Mouse (Mus musculus): ENCODE results near the gene Olfr714. TPM values are rescaled to one million over a fixed set of nuclear protein-coding genes. Genes with fewer than 3 reads are reported as not detected.

Olfr714 gene
- polyA plus RNA-seq (2012; fragmentation: generic; extraction: Trizol) = not detected

- Histone ChIP-seq H3K79me2 (ENCODE audit: control insufficient read depth, insufficient read depth) (no peaks in the 10 kb centered on the region), H3K27me3 (ENCODE audit: control insufficient read depth, insufficient read depth, insufficient read length) (no peaks in the 10 kb centered on the region), H3ac (ENCODE audit: control insufficient read depth, insufficient read length) (no peak within 1 kb of the TSS), H3K36me3 (ENCODE audit: control insufficient read depth, insufficient read depth) (no peaks in the 10 kb centered on the region), H3K4me3 (no peak within 1 kb of the TSS), H3K4me2 (ENCODE audit: low read depth) (no peak within 1 kb of the TSS)
- no peak for TF ChIP-seq TCF12 (IDR thresholded peaks at IDR 0.05; ENCODE audit: insufficient read depth, poor library complexity, severe bottlenecking)
- no peak for TF ChIP-seq E2F4 (IDR thresholded peaks at IDR 0.05; ENCODE audit: insufficient read depth)
- no peak for TF ChIP-seq POLR2AphosphoS2 (IDR thresholded peaks at IDR 0.05; ENCODE audit: insufficient read length, low read depth)
Observed at GRCm38 (mm10) chr7:107070681-107071080, at the start of gene Olfr714. Gene Olfr714 (plus strand): TSS chr7:107070981.

- no peaks in the 10 kb centered on the region for H3K27me3 ChIP-seq (ENCODE audit: control insufficient read depth, insufficient read depth, insufficient read length)
- no peaks in the 10 kb centered on the region for H3K36me3 ChIP-seq (ENCODE audit: control insufficient read depth, insufficient read depth)
- no peak for TF ChIP-seq REST (IDR thresholded peaks at IDR 0.05; ENCODE audit: insufficient read depth, insufficient read length)
- TF ChIP-seq TCF3 (IDR thresholded peaks at IDR 0.05; ENCODE audit: insufficient read length, low read depth) = no peak
- no peak for TF ChIP-seq POLR2A (IDR thresholded peaks at IDR 0.05; ENCODE audit: insufficient read length, low read depth)
- H3K79me2 ChIP-seq (ENCODE audit: control insufficient read depth, insufficient read depth) = no peaks in the 10 kb centered on the region
- H3ac ChIP-seq (ENCODE audit: control insufficient read depth, insufficient read length) = no peak within 1 kb of the TSS
- H3K4me2 ChIP-seq (ENCODE audit: low read depth) = no peak within 1 kb of the TSS
- no peak within 1 kb of the TSS for H3K4me3 ChIP-seq
Observed at GRCm38 (mm10) chr7:107030874-107031273, 39.9 kb upstream of the Olfr714 start, which contains the start of gene Olfr713. Gene Olfr713 (plus strand): TSS chr7:107031174.

GRCm38 (mm10) chr7:107039934-107040563, 30.7 kb upstream of the Olfr714 start:
- no peak overlapping the region for H3K4me3 ChIP-seq
- H3K4me2 ChIP-seq (ENCODE audit: low read depth) = no peak overlapping the region
- no peaks in the 10 kb centered on the region for H3K27me3 ChIP-seq (ENCODE audit: control insufficient read depth, insufficient read depth, insufficient read length)
- H3ac ChIP-seq (ENCODE audit: control insufficient read depth, insufficient read length) = no peak overlapping the region
- TF ChIP-seq MAX (IDR thresholded peaks at IDR 0.05; ENCODE audit: low read depth) = no peak
- no peak for TF ChIP-seq POLR2AphosphoS2 (IDR thresholded peaks at IDR 0.05; ENCODE audit: insufficient read length, low read depth)
- TF ChIP-seq E2F4 (IDR thresholded peaks at IDR 0.05; ENCODE audit: insufficient read depth) = no peak
- no peak for TF ChIP-seq SRF (IDR thresholded peaks at IDR 0.05; ENCODE audit: control insufficient read depth, insufficient read length, low read depth)
- no peak for TF ChIP-seq CEBPB (IDR thresholded peaks at IDR 0.05; ENCODE audit: insufficient read depth, poor library complexity, severe bottlenecking)
- TF ChIP-seq USF1 (IDR thresholded peaks at IDR 0.05; ENCODE audit: low read depth) = no peak
- no peak for TF ChIP-seq MYOG (IDR thresholded peaks at IDR 0.05; ENCODE audit: control insufficient read depth in 1 of 3, insufficient read depth in 1 of 3, insufficient read length in 2 of 3, low read depth in 2 of 3)
- TF ChIP-seq POLR2A (IDR thresholded peaks at IDR 0.05; ENCODE audit: insufficient read length, low read depth) = no peak
- TF ChIP-seq TCF12 (IDR thresholded peaks at IDR 0.05; ENCODE audit: insufficient read depth, poor library complexity, severe bottlenecking) = no peak
- no peak for TF ChIP-seq TCF3 (IDR thresholded peaks at IDR 0.05; ENCODE audit: insufficient read length, low read depth)
- TF ChIP-seq REST (IDR thresholded peaks at IDR 0.05; ENCODE audit: insufficient read depth, insufficient read length) = no peak
- TF ChIP-seq MYOD1 (IDR thresholded peaks at IDR 0.05; ENCODE audit: control insufficient read depth in 1 of 3, insufficient read length in 2 of 3, low read depth in 2 of 3) = no peak
- H3K79me2 ChIP-seq (ENCODE audit: control insufficient read depth, insufficient read depth) = no peaks in the 10 kb centered on the region
- no peaks in the 10 kb centered on the region for H3K36me3 ChIP-seq (ENCODE audit: control insufficient read depth, insufficient read depth)

- Histone ChIP-seq H3K79me2 (ENCODE audit: control insufficient read depth, insufficient read depth) (no peaks in the 10 kb centered on the region), H3K36me3 (ENCODE audit: control insufficient read depth, insufficient read depth) (no peaks in the 10 kb centered on the region), H3ac (ENCODE audit: control insufficient read depth, insufficient read length) (no peak overlapping the region), H3K4me2 (ENCODE audit: low read depth) (no peak overlapping the region), H3K4me3 (no peak overlapping the region), H3K27me3 (ENCODE audit: control insufficient read depth, insufficient read depth, insufficient read length) (no peaks in the 10 kb centered on the region)
- TF ChIP-seq USF1 (IDR thresholded peaks at IDR 0.05; ENCODE audit: low read depth) (no peak), POLR2AphosphoS2 (IDR thresholded peaks at IDR 0.05; ENCODE audit: insufficient read length, low read depth) (no peak), TCF3 (IDR thresholded peaks at IDR 0.05; ENCODE audit: insufficient read length, low read depth) (no peak), MYOG (IDR thresholded peaks at IDR 0.05; ENCODE audit: control insufficient read depth in 1 of 3, insufficient read depth in 1 of 3, insufficient read length in 2 of 3, low read depth in 2 of 3) (no peak), MYOD1 (IDR thresholded peaks at IDR 0.05; ENCODE audit: control insufficient read depth in 1 of 3, insufficient read length in 2 of 3, low read depth in 2 of 3) (no peak), TCF12 (IDR thresholded peaks at IDR 0.05; ENCODE audit: insufficient read depth, poor library complexity, severe bottlenecking) (no peak), REST (IDR thresholded peaks at IDR 0.05; ENCODE audit: insufficient read depth, insufficient read length) (no peak), MAX (IDR thresholded peaks at IDR 0.05; ENCODE audit: low read depth) (no peak), SRF (IDR thresholded peaks at IDR 0.05; ENCODE audit: control insufficient read depth, insufficient read length, low read depth) (no peak), E2F4 (IDR thresholded peaks at IDR 0.05; ENCODE audit: insufficient read depth) (no peak), CEBPB (IDR thresholded peaks at IDR 0.05; ENCODE audit: insufficient read depth, poor library complexity, severe bottlenecking) (no peak), POLR2A (IDR thresholded peaks at IDR 0.05; ENCODE audit: insufficient read length, low read depth) (no peak)
Observed at GRCm38 (mm10) chr7:107043136-107043535, 27.6 kb upstream of the Olfr714 start.

GRCm38 (mm10) chr7:107044407-107044806, 26.4 kb upstream of the Olfr714 start:
- no peak overlapping the region for H3K4me2 ChIP-seq (ENCODE audit: low read depth)
- H3ac ChIP-seq (ENCODE audit: control insufficient read depth, insufficient read length) = no peak overlapping the region
- H3K27me3 ChIP-seq (ENCODE audit: control insufficient read depth, insufficient read depth, insufficient read length) = no peaks in the 10 kb centered on the region
- no peaks in the 10 kb centered on the region for H3K79me2 ChIP-seq (ENCODE audit: control insufficient read depth, insufficient read depth)
- H3K4me3 ChIP-seq = no peak overlapping the region
- H3K36me3 ChIP-seq (ENCODE audit: control insufficient read depth, insufficient read depth) = no peaks in the 10 kb centered on the region
- TF ChIP-seq TCF12 (IDR thresholded peaks at IDR 0.05; ENCODE audit: insufficient read depth, poor library complexity, severe bottlenecking) (no peak), SRF (IDR thresholded peaks at IDR 0.05; ENCODE audit: control insufficient read depth, insufficient read length, low read depth) (no peak), MYOG (IDR thresholded peaks at IDR 0.05; ENCODE audit: control insufficient read depth in 1 of 3, insufficient read depth in 1 of 3, insufficient read length in 2 of 3, low read depth in 2 of 3) (no peak), POLR2A (IDR thresholded peaks at IDR 0.05; ENCODE audit: insufficient read length, low read depth) (no peak), CEBPB (IDR thresholded peaks at IDR 0.05; ENCODE audit: insufficient read depth, poor library complexity, severe bottlenecking) (no peak), MYOD1 (IDR thresholded peaks at IDR 0.05; ENCODE audit: control insufficient read depth in 1 of 3, insufficient read length in 2 of 3, low read depth in 2 of 3) (no peak), TCF3 (IDR thresholded peaks at IDR 0.05; ENCODE audit: insufficient read length, low read depth) (no peak), MAX (IDR thresholded peaks at IDR 0.05; ENCODE audit: low read depth) (no peak), POLR2AphosphoS2 (IDR thresholded peaks at IDR 0.05; ENCODE audit: insufficient read length, low read depth) (no peak), E2F4 (IDR thresholded peaks at IDR 0.05; ENCODE audit: insufficient read depth) (no peak)
